Mouse (Mus musculus): ENCODE data around the gene Nlgn2. TPM values are rescaled to one million over a fixed set of nuclear protein-coding genes. Genes with fewer than 3 reads are reported as not detected.
"Not testable (repeated sequence)": the region's sequence is repeated elsewhere in the genome, so short reads cannot be mapped to it uniquely, and the experiment has no call there.

Gene Nlgn2
- polyA plus RNA-seq, 1 experiment from 2014 or later = 2.6 TPM

DNA sequence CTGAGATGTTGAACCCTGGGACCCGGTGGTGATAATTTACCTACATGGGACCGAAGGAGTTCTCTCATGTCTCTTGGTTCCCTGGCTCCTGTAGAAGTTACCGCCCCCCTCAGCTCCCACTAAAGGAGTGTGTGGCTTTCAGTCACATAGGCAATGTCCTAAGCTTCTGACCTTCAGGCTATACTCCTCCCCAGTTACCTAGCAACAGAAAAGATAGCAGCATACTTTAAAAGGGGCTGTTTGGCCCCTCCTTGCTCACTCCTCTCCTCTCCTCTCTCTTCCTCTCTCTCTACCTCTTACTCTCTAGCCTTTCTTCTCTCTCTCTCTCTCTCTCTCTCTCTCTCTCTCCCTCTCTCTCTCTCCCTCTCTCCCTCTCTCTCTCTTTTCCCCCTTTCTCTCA, 26.1 kb upstream of the Nlgn2 start:
- not testable (repeated sequence) for H3K9ac ChIP-seq (ENCODE audit: low read length); H3K4me3 ChIP-seq (ENCODE audit: control insufficient read depth in 1 of 2, insufficient read depth in 1 of 2, low read depth in 1 of 2, low read length in 2 of 2); H3K27me3 ChIP-seq (ENCODE audit: control insufficient read depth, insufficient read depth, low read length); H3K4me2 ChIP-seq (ENCODE audit: low read length); ATAC-seq (ENCODE audit: insufficient number of reproducible peaks, insufficient read depth, low FRiP score, low read depth); H3K4me1 ChIP-seq (ENCODE audit: control insufficient read depth in 2 of 2, insufficient read depth in 2 of 2, low read length in 2 of 2); H3K9me3 ChIP-seq (ENCODE audit: control insufficient read depth, low read length); H3K36me3 ChIP-seq (ENCODE audit: control insufficient read depth, insufficient read depth, low read length)
- H3K27ac ChIP-seq (replicated peaks in 1 of 2; ENCODE audit: control insufficient read depth in 1 of 2, insufficient read depth in 1 of 2, low read depth in 2 of 2, low read length in 2 of 2) = peak overlapping the region in 1 of 2 experiments; percentile 53; a peak in 2 of 4 replicates
- 65% methylated on average over 3 of the region's 3 CpGs for WGBS

DNA sequence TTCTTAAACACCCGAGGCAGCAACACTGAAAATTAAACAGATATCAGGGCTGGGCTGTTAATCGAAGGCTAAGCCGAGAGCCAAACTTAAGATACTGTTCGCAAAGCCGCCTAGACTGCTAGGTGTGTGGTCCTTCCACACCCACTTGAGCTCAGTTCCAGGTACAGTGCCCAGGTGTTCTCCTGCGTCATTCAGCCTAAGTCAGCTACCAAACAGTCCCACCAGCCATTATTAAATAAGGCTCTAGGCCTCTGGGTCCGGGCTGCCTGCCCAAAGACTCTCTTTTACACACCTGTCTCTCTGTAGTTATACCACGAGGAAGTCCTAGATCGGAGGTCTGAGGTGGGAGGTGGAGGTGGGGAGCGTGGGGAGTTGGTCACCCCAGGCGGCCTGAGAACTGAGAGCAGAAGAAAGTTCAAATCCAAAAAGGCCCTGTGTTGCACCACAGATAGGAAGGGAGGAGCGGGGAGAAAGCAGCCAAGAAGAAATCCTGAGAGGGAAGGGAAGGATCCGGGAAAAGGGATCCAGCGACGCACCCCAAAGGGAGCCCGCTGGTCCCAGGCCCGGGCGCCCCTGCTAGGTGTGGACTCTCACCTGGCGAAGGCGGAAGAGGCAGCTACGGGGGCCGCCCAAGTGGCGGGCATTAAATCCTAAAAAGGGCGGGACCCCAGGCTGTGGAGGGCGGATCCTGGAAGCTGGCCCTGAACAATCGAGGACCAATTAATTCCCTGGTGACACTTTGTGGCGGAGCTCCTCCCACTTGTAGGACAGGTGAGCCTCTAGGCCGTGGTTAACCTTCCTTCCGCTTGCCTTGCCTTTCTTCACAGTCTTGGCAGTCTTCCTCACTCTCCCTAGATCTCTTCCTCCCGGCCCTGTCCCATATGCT, 20.8 kb upstream of the Nlgn2 start, which contains the start of gene Tnk1:
TSS of gene Tnk1 (minus strand) at position 618 of the 886 bp plus-strand sequence.
- H3K9ac ChIP-seq (ENCODE audit: low read length) = no peak within 1 kb of the TSS
- H3K27me3 ChIP-seq (ENCODE audit: control insufficient read depth, insufficient read depth, low read length) = peaks cover 17% of the 10 kb centered on the region
- H3K9me3 ChIP-seq (ENCODE audit: control insufficient read depth, low read length) = no peaks in the 10 kb centered on the region
- H3K4me3 ChIP-seq (ENCODE audit: control insufficient read depth in 1 of 2, insufficient read depth in 1 of 2, low read depth in 1 of 2, low read length in 2 of 2) = no peak within 1 kb of the TSS
- ATAC-seq (ENCODE audit: insufficient number of reproducible peaks, insufficient read depth, low FRiP score, low read depth) = no peak
- WGBS = 27% methylated on average over 30 of the region's 30 CpGs
- peaks cover 4 to 6% of the 10 kb centered on the region in 2 experiments; a peak in 2 of 4 replicates for H3K4me1 ChIP-seq (ENCODE audit: control insufficient read depth in 2 of 2, insufficient read depth in 2 of 2, low read length in 2 of 2)
- no peaks in the 10 kb centered on the region for H3K36me3 ChIP-seq (ENCODE audit: control insufficient read depth, insufficient read depth, low read length)
- no peak within 1 kb of the TSS for H3K27ac ChIP-seq (replicated peaks in 1 of 2; ENCODE audit: control insufficient read depth in 1 of 2, insufficient read depth in 1 of 2, low read depth in 2 of 2, low read length in 2 of 2)
- no peak within 1 kb of the TSS for H3K4me2 ChIP-seq (ENCODE audit: low read length)

DNA sequence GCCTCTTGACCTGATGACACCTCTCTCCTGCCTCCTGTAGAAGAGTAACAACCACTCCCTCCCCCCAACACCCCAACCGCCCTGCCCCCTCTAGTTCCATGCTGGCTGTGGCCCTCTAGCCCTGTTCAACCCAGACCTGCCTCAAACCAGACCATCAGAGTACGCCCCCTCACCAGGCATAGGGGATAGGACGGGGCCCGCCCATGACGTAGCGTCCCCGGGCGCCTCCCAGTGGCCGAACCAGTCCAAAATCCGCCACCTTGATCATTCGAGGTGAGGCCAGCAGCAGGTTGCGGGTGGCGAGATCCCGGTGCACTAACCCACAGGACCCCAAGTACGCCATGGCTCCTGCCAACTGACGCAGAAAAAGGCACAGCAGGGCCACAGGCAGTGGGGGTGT, 17.8 kb upstream of the Nlgn2 start:
- no peak for ATAC-seq (ENCODE audit: insufficient number of reproducible peaks, insufficient read depth, low FRiP score, low read depth)
- Histone ChIP-seq H3K27me3 (ENCODE audit: control insufficient read depth, insufficient read depth, low read length) (peaks cover 17% of the 10 kb centered on the region), H3K27ac (replicated peaks in 1 of 2; ENCODE audit: control insufficient read depth in 1 of 2, insufficient read depth in 1 of 2, low read depth in 2 of 2, low read length in 2 of 2) (no peak overlapping the region), H3K4me1 (ENCODE audit: control insufficient read depth in 2 of 2, insufficient read depth in 2 of 2, low read length in 2 of 2) (peaks cover 4 to 6% of the 10 kb centered on the region in 2 experiments; a peak in 2 of 4 replicates), H3K9ac (ENCODE audit: low read length) (no peak overlapping the region), H3K4me2 (ENCODE audit: low read length) (0 out of 2 replicates have a peak overlapping the region, but pooled peaks have one; percentile 6), H3K4me3 (ENCODE audit: control insufficient read depth in 1 of 2, insufficient read depth in 1 of 2, low read depth in 1 of 2, low read length in 2 of 2) (no peak overlapping the region), H3K36me3 (ENCODE audit: control insufficient read depth, insufficient read depth, low read length) (peaks cover 15% of the 10 kb centered on the region), H3K9me3 (ENCODE audit: control insufficient read depth, low read length) (no peaks in the 10 kb centered on the region)
- 19% methylated on average over 16 of the region's 16 CpGs for WGBS

DNA sequence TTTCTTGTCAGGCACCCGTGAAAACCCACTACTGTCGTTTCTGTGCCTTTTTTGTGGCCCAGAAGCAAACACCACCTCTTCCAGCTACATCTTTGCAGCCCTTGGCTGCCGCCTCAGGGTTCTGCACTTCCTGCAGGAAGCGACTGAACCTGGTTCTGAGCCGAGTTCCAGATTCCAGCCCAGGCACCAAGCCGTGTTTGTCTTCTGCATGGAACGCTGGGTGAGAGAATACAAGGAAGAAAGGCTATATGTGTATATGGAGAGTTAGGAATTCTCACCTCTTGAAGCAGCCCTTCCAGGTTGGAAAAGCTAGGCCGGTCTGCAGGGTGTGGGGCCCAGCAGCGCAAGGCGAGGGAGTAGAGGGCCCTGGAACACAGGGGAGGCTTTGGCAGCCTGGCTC, 17.1 kb upstream of the Nlgn2 start:
- no peak overlapping the region for H3K9ac ChIP-seq (ENCODE audit: low read length)
- no peak overlapping the region for H3K27ac ChIP-seq (replicated peaks in 1 of 2; ENCODE audit: control insufficient read depth in 1 of 2, insufficient read depth in 1 of 2, low read depth in 2 of 2, low read length in 2 of 2)
- no peak for ATAC-seq (ENCODE audit: insufficient number of reproducible peaks, insufficient read depth, low FRiP score, low read depth)
- H3K4me3 ChIP-seq (ENCODE audit: control insufficient read depth in 1 of 2, insufficient read depth in 1 of 2, low read depth in 1 of 2, low read length in 2 of 2) = no peak overlapping the region
- H3K36me3 ChIP-seq (ENCODE audit: control insufficient read depth, insufficient read depth, low read length) = peaks cover 22% of the 10 kb centered on the region
- H3K4me1 ChIP-seq (ENCODE audit: control insufficient read depth in 2 of 2, insufficient read depth in 2 of 2, low read length in 2 of 2) = peaks cover 4 to 6% of the 10 kb centered on the region in 2 experiments; a peak in 2 of 4 replicates
- H3K27me3 ChIP-seq (ENCODE audit: control insufficient read depth, insufficient read depth, low read length) = peaks cover 17% of the 10 kb centered on the region
- no peaks in the 10 kb centered on the region for H3K9me3 ChIP-seq (ENCODE audit: control insufficient read depth, low read length)
- no peak overlapping the region for H3K4me2 ChIP-seq (ENCODE audit: low read length)
- 74% methylated on average over 10 of the region's 10 CpGs for WGBS

DNA sequence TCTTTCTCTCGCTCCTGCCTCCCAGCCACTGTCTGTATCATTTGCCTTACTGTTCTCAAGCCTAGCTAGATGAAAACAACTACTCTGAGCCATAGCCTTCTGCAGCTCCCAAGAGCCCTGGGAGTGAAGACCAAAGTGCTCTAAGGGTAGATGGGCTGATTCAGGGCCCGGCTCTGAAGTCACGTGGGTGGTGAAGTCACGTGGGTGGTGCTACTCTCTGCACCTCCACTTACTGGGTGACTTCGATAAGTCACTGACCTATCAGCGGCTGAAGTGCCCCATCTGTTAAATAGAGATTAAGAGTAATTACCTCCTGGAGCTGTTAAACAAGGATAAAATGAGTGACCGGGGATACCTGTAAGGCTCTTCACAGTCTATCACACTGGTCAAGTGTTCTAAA, 16.4 kb upstream of the Nlgn2 start:
- WGBS = 27% methylated on average over 7 of the region's 7 CpGs
- H3K27ac ChIP-seq (replicated peaks in 1 of 2; ENCODE audit: control insufficient read depth in 1 of 2, insufficient read depth in 1 of 2, low read depth in 2 of 2, low read length in 2 of 2) = no peak overlapping the region
- ATAC-seq (ENCODE audit: insufficient number of reproducible peaks, insufficient read depth, low FRiP score, low read depth) = 0 out of 2 replicates have a peak, but pooled peaks have one; percentile 9

DNA sequence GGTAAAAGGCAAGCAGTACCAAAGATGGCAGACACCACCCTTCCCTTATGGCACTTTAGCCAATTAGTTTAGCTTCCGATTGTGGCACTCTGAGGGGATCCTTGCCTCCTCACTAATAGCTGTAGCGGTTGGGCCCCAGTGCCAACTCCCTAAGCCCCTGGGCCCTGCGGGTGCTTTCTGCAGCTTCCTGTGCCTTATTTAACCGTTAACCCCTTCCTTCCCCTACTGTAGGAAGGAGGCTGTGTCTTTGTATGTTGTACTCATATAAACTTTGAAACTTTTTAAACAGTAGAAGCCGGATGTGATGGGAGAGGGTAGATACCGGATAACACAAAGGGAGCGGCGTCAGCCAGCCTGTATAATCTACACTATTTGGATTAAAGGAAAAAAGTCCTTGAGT, 13.2 kb upstream of the Nlgn2 start:
- Histone ChIP-seq H3K9me3 (ENCODE audit: control insufficient read depth, low read length) (no peaks in the 10 kb centered on the region), H3K4me2 (ENCODE audit: low read length) (no peak overlapping the region), H3K4me3 (ENCODE audit: control insufficient read depth in 1 of 2, insufficient read depth in 1 of 2, low read depth in 1 of 2, low read length in 2 of 2) (no peak overlapping the region), H3K4me1 (ENCODE audit: control insufficient read depth in 2 of 2, insufficient read depth in 2 of 2, low read length in 2 of 2) (peaks cover 15 to 18% of the 10 kb centered on the region in 2 experiments), H3K27me3 (ENCODE audit: control insufficient read depth, insufficient read depth, low read length) (no peaks in the 10 kb centered on the region), H3K36me3 (ENCODE audit: control insufficient read depth, insufficient read depth, low read length) (peaks cover 42% of the 10 kb centered on the region), H3K27ac (replicated peaks in 1 of 2; ENCODE audit: control insufficient read depth in 1 of 2, insufficient read depth in 1 of 2, low read depth in 2 of 2, low read length in 2 of 2) (no peak overlapping the region), H3K9ac (ENCODE audit: low read length) (no peak overlapping the region)
- WGBS = 74% methylated on average over 8 of the region's 8 CpGs
- no peak for ATAC-seq (ENCODE audit: insufficient number of reproducible peaks, insufficient read depth, low FRiP score, low read depth)

More for the DNA sequence above, 16.4 kb upstream of the Nlgn2 start:
- Histone ChIP-seq H3K27me3 (ENCODE audit: control insufficient read depth, insufficient read depth, low read length) (peaks cover 16% of the 10 kb centered on the region), H3K9ac (ENCODE audit: low read length) (no peak overlapping the region), H3K9me3 (ENCODE audit: control insufficient read depth, low read length) (no peaks in the 10 kb centered on the region), H3K4me1 (ENCODE audit: control insufficient read depth in 2 of 2, insufficient read depth in 2 of 2, low read length in 2 of 2) (peaks cover 4 to 6% of the 10 kb centered on the region in 2 experiments; a peak in 2 of 4 replicates), H3K4me3 (ENCODE audit: control insufficient read depth in 1 of 2, insufficient read depth in 1 of 2, low read depth in 1 of 2, low read length in 2 of 2) (no peak overlapping the region), H3K36me3 (ENCODE audit: control insufficient read depth, insufficient read depth, low read length) (peaks cover 29% of the 10 kb centered on the region), H3K4me2 (ENCODE audit: low read length) (no peak overlapping the region)

DNA sequence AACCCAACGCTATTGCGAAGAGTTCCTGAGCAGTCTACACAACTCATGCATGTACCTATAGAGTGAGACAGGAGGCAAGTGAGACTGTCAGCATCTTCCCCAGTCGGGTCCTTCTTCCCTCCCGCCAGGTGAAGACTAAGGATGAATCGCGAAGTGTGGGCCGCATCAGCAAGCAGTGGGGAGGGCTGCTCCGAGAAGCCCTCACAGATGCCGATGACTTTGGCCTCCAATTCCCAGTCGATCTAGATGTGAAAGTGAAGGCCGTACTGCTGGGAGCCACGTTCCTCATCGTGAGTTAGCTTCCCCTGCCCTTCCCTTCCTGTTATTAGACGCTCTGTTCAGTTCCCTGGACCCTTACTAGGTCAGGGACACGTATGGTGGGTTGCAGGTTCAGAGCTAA, 12.3 kb upstream of the Nlgn2 start:
- Histone ChIP-seq H3K27ac (replicated peaks in 1 of 2; ENCODE audit: control insufficient read depth in 1 of 2, insufficient read depth in 1 of 2, low read depth in 2 of 2, low read length in 2 of 2) (0 out of 4 replicates have a peak overlapping the region, but pooled peaks of 1 of the 2 experiments have one; percentile 24), H3K9ac (ENCODE audit: low read length) (no peak overlapping the region), H3K4me1 (ENCODE audit: control insufficient read depth in 2 of 2, insufficient read depth in 2 of 2, low read length in 2 of 2) (peaks cover 16 to 23% of the 10 kb centered on the region in 2 experiments), H3K27me3 (ENCODE audit: control insufficient read depth, insufficient read depth, low read length) (no peaks in the 10 kb centered on the region), H3K4me3 (ENCODE audit: control insufficient read depth in 1 of 2, insufficient read depth in 1 of 2, low read depth in 1 of 2, low read length in 2 of 2) (no peak overlapping the region), H3K9me3 (ENCODE audit: control insufficient read depth, low read length) (no peaks in the 10 kb centered on the region), H3K4me2 (ENCODE audit: low read length) (no peak overlapping the region), H3K36me3 (ENCODE audit: control insufficient read depth, insufficient read depth, low read length) (peaks cover 42% of the 10 kb centered on the region)
- WGBS = 93% methylated on average over 15 of the region's 15 CpGs
- no peak for ATAC-seq (ENCODE audit: insufficient number of reproducible peaks, insufficient read depth, low FRiP score, low read depth)
